Mouse (Mus musculus): ENCODE measurements around the gene Gtf2h3.
A peak's percentile ranks its signal among the peaks of the same experiment; 100 is the strongest.

DNA sequence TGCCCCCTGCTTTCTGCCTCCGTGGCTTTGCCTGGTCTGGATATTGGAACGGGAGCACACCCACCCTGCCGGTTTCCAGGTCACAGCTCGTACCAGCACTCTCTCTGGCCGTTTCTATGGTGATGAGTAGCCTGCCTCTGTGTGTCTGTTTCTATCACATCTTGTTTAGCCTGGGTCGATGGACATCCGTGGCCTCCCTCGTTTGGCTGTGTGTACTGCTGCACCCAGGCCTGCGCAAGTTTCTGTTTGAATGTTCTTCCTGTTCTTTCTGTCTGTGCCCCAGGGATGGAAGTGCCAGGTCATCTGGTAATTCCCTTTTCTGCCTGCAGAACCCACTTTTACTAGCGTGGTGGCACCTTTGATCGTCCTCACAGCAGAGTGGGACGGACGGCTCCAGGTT lies 42.4 kb downstream of the Gtf2h3 start:
- TF ChIP-seq CTCF (conservative IDR thresholded peaks at IDR 0.05 in 1 of 2, IDR thresholded peaks at IDR 0.05 in 1 of 2; ENCODE audit: low read depth in 2 of 2, low read length in 2 of 2) (no peak), JUND (conservative IDR thresholded peaks at IDR 0.05; ENCODE audit: low read depth, low read length) (peak; percentile 55; the same call in 1 of the 2 replicates), BHLHE40 (IDR thresholded peaks at IDR 0.05; ENCODE audit: low read depth, low read length) (peak; percentile 36; the same call in 1 of the 2 replicates), EP300 (IDR thresholded peaks at IDR 0.05; ENCODE audit: low read length) (peak; percentile 81), RCOR1 (conservative IDR thresholded peaks at IDR 0.05; ENCODE audit: low read depth, low read length) (no peak), USF1 (IDR thresholded peaks at IDR 0.05; ENCODE audit: low read depth, low read length) (no peak)

All from CH12.LX (cell line).